ENCODE assay signal across 16 mouse cellular contexts in genomic region chr13:46841668-46842067, GRCm38 (mm10).
DNase-seq lines count a peak whose midpoint lies in the region; ATAC-seq and TF ChIP-seq lines count a peak whose summit lies in the region.
"Had no signal": no experiment of that assay in that cellular context is flagged by ENCODE, and none has a peak within 500 bp of the region (broad histone marks: within the 10 kb centered on the region; RNA-seq: fewer than 3 reads in every experiment).

No protein-coding gene starts in this region.

- intact Hi-C loops in heart, adult 2 months (cut with DNase I) = loop anchor here (5.0 kb wide), 1 partner anchor 41 kb away; no protein-coding TSS in a partner anchor
- intact Hi-C loops in heart, postnatal 14 days (cut with DNase I) = no loop called here

- H3K27me3 ChIP-seq in heart, adult 2 months (ENCODE audit: control insufficient read depth, insufficient read depth, low read length) = no peaks in the 10 kb centered on the region
- no peaks in the 10 kb centered on the region for H3K27me3 ChIP-seq in embryonic facial prominence, embryonic 15.5 days
- H3K27me3 ChIP-seq: forebrain, embryonic 12.5 days; liver, embryonic 15.5 days; midbrain, embryonic 15.5 days; neural tube, embryonic 12.5 days had no signal

- no peak for ATAC-seq in embryonic facial prominence, embryonic 15.5 days (ENCODE audit: insufficient number of reproducible peaks, low FRiP score, low TSS enrichment, low read depth)
- no peak for ATAC-seq in granulocyte monocyte progenitor cell, adult 5-6 weeks (replicated peaks; ENCODE audit: poor library complexity, severe bottlenecking)
- ATAC-seq: midbrain, embryonic 15.5 days had no signal

- H3K9me3 ChIP-seq in embryonic facial prominence, embryonic 15.5 days (replicated peaks) = no peaks in the 10 kb centered on the region
- H3K9me3 ChIP-seq: forebrain, embryonic 12.5 days; hindbrain, embryonic 10.5 days; liver, embryonic 15.5 days; midbrain, embryonic 15.5 days; neural tube, embryonic 12.5 days had no signal

- H3K9ac ChIP-seq in heart, adult 2 months (ENCODE audit: low read depth, low read length) = no peak overlapping the region
- H3K9ac ChIP-seq in embryonic facial prominence, embryonic 15.5 days = no peak overlapping the region
- H3K9ac ChIP-seq: forebrain, embryonic 12.5 days; liver, embryonic 15.5 days; midbrain, embryonic 15.5 days; neural tube, embryonic 12.5 days had no signal

- DNase-seq in heart, adult 2 months = no peak
- DNase-seq in heart, postnatal 14 days = no peak
- DNase-seq in urinary bladder, postnatal 14 days (ENCODE audit: low spot score) = peak; percentile 53
- no peak for DNase-seq in urinary bladder, postnatal 10 days (ENCODE audit: low spot score)
- DNase-seq in adrenal gland, postnatal 14 days = no peak
- DNase-seq: kidney, postnatal 14 days; right cerebral cortex, postnatal 4 days; thymus, postnatal 36 days had no signal

- peaks cover 8% of the 10 kb centered on the region; the same call in 1 of the 2 replicates for H3K36me3 ChIP-seq in heart, adult 2 months (ENCODE audit: control insufficient read depth, insufficient read depth, low read length)
- H3K36me3 ChIP-seq in embryonic facial prominence, embryonic 15.5 days = no peaks in the 10 kb centered on the region
- H3K36me3 ChIP-seq: hindbrain, embryonic 10.5 days; liver, embryonic 15.5 days; midbrain, embryonic 15.5 days; neural tube, embryonic 12.5 days had no signal

- TF ChIP-seq CTCF in heart, adult 2 months (IDR thresholded peaks at IDR 0.05) = no peak

- H3K4me1 ChIP-seq in heart, adult 2 months (ENCODE audit: control insufficient read depth, insufficient read depth, low read length) = peaks cover 4% of the 10 kb centered on the region
- H3K4me1 ChIP-seq in embryonic facial prominence, embryonic 15.5 days = peaks cover 8% of the 10 kb centered on the region
- H3K4me1 ChIP-seq: liver, embryonic 15.5 days; neural tube, embryonic 12.5 days had no signal

- H3K79me2 ChIP-seq in heart, adult 2 months (replicated peaks; ENCODE audit: control insufficient read depth, insufficient read depth, low read length) = no peaks in the 10 kb centered on the region; the same call in 1 of the 2 replicates

- TF ChIP-seq EP300 in heart, adult 2 months (IDR thresholded peaks at IDR 0.05; ENCODE audit: insufficient read depth, low read depth, low read length) = no peak

- H3K27ac ChIP-seq in heart, adult 2 months = peak overlapping the region; percentile 81
- peak overlapping the region; percentile 72 for H3K27ac ChIP-seq in embryonic facial prominence, embryonic 15.5 days (replicated peaks)
- H3K27ac ChIP-seq: forebrain, embryonic 12.5 days; hindbrain, embryonic 10.5 days; liver, embryonic 15.5 days; macrophage; midbrain, embryonic 15.5 days; neural tube, embryonic 12.5 days had no signal

- no peak for TF ChIP-seq POLR2A in heart, adult 2 months (IDR thresholded peaks at IDR 0.05; ENCODE audit: insufficient read depth, low read depth, low read length)

- no peak overlapping the region for H3K4me3 ChIP-seq in heart, adult 2 months
- no peak overlapping the region for H3K4me3 ChIP-seq in embryonic facial prominence, embryonic 15.5 days (replicated peaks)
- H3K4me3 ChIP-seq: forebrain, embryonic 12.5 days; hindbrain, embryonic 10.5 days; liver, embryonic 15.5 days; midbrain, embryonic 15.5 days; neural tube, embryonic 12.5 days had no signal

- H3K4me2 ChIP-seq in embryonic facial prominence, embryonic 15.5 days (replicated peaks) = no peak overlapping the region
- H3K4me2 ChIP-seq: forebrain, embryonic 12.5 days; liver, embryonic 15.5 days; midbrain, embryonic 15.5 days; neural tube, embryonic 12.5 days had no signal

- WGBS in heart, adult 2 months = 83% methylated on average over 3 of the region's 3 CpGs
- 68% methylated on average over 3 of the region's 3 CpGs for WGBS in embryonic facial prominence, embryonic 15.5 days
